Mouse (Mus musculus) spleen, postnatal 0 days (tissue): ENCODE results near the gene Igsf21. TPM values are rescaled to one million over a fixed set of nuclear protein-coding genes. Genes with fewer than 3 reads are reported as not detected.

Experiments
- polyA plus RNA-seq: library from polyadenylated mRNA; unstranded; fragments of >200 nt; fragmentation: Nextera tagmentation; extraction: Ambion mirVana; gene quantifications from 2 replicates; pipeline ENCODE4 v1.2.1, GENCODE M21; 2015

The Igsf21 gene
- not detected in 2 replicates for polyA plus RNA-seq

GRCm38 (mm10) chr4:140246180-140247005 is at the start of gene Igsf21:
Igsf21 (minus strand) TSS chr4:140246784.

